Mouse (Mus musculus): ENCODE measurements around the gene Cox6a2.

DNA sequence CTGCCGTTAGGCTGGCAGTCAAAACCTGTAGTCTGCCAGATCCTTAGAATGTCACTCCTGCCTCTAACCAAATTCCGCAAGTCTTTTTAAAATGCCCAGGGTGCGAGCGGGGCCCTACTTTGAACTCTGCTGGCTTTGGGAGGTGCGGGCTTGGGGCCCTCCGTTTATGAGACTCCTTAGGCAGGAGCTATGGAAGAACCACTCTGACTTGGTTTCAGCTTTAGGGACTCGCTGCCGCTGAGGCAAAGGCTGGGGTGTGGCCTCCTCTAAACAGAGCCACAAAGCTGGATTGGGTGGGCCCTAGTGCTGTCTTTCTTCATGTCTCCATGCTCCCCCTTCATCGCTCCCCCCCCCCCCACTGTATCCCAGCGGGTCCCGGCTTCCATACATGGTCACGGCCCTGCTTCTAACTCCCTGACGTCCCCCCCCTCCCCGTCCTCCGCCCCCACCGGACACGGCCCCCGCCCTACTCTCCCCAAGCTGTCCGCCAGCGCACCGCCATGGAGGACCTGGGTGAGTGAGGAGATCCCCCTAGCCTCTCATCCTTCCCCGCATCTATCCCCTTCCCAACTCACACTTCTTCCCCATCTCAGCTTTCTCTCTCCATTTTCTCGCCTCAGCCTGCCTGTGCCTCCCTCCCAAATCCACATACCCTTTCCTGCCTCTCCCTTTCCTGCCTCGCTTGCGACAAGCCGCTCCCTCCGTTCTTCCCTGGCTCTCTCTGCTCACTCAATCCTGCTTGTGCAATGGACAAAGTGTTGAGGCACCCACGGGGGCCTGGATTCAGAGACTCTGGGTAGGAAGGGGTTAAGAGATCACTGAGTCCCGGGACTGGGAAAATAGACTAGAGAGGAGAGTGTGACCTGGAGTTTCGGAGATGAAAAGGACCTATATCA lies 40.6 kb upstream of the Cox6a2 start, which contains the start of gene Tgfb1i1:
- TF ChIP-seq GATA1 (IDR thresholded peaks at IDR 0.05; ENCODE audit: low read length): no peak
- no peak for TF ChIP-seq TAL1 (IDR thresholded peaks at IDR 0.05; ENCODE audit: low read length)

Data from erythroblast, embryonic 14.5 days (primary cell).